Mouse (Mus musculus) MEL (cell line): ENCODE data around the gene Auts2. TPM values are rescaled to one million over a fixed set of nuclear protein-coding genes. Genes with fewer than 3 reads are reported as not detected.

Experiments used
- DNase-seq: peaks from one replicate; pipeline ENCODE4 v3.0.0; 2011; ENCODE audit warnings: low read depth, low spot score
- H3K27ac ChIP-seq: 2 replicates; pipeline ENCODE4 v1.5.1; 2012; ENCODE audit warnings: low read depth, mild to moderate bottlenecking, control low read depth, low read length, moderate library complexity; ENCODE audit not compliant: control insufficient read depth
- H3K27me3 ChIP-seq, 2 experiments: fragments of 150-350 bp in 1 of 2; sonication (generic) in 1 of 2; 2 replicates each; pipeline ENCODE4 v1.6.1; 2012; ENCODE audit warnings: low read length in 2 of 2, mild to moderate bottlenecking in 2 of 2, improper control_type of control experiment in 1 of 2, moderate library complexity in 1 of 2; ENCODE audit not compliant: insufficient read depth in 2 of 2, control insufficient read depth in 1 of 2
- H3K36me3 ChIP-seq, 2 experiments: 2 replicates each; pipeline ENCODE4 v1.6.1; 2012 to 2014; ENCODE audit warnings: low read length in 2 of 2, improper control_type of control experiment in 1 of 2, inconsistent platforms in 1 of 2, mild to moderate bottlenecking in 1 of 2; ENCODE audit not compliant: insufficient read depth in 2 of 2, control insufficient read depth in 1 of 2
- H3K4me1 ChIP-seq, 2 experiments: fragments of 150-350 bp in 1 of 2; sonication (generic) in 1 of 2; 2 replicates each; pipeline ENCODE4 v1.6.1; 2012; ENCODE audit warnings: low read length in 2 of 2, improper control_type of control experiment in 1 of 2, mild to moderate bottlenecking in 1 of 2; ENCODE audit not compliant: insufficient read depth in 2 of 2, control insufficient read depth in 1 of 2
- H3K4me3 ChIP-seq, 2 experiments: fragments of 150-350 bp in 1 of 2; sonication (generic) in 1 of 2; 2 replicates each; pipeline ENCODE4 v1.5.1; 2012; ENCODE audit warnings: low read depth in 2 of 2, low read length in 2 of 2, mild to moderate bottlenecking in 2 of 2, moderate library complexity in 2 of 2, control low read depth in 1 of 2, improper control_type of control experiment in 1 of 2; ENCODE audit not compliant: control insufficient read depth in 1 of 2, insufficient read depth in 1 of 2
- H3K79me2 ChIP-seq: 2 replicates; pipeline ENCODE4 v1.6.1; 2012; ENCODE audit warnings: mild to moderate bottlenecking, low read length, moderate library complexity; ENCODE audit not compliant: control insufficient read depth, poor library complexity, insufficient read depth
- H3K9ac ChIP-seq: 2 replicates; pipeline ENCODE4 v1.6.1; 2012; ENCODE audit warnings: low read depth, mild to moderate bottlenecking, control low read depth, low read length, moderate library complexity; ENCODE audit not compliant: control insufficient read depth, poor library complexity, severe bottlenecking
- H3K9me3 ChIP-seq: fragments of 150-350 bp; sonication (generic); replicated peaks from 2 replicates; pipeline ENCODE4 v1.6.1; 2012; ENCODE audit warnings: mild to moderate bottlenecking, low read length, improper control_type of control experiment, moderate library complexity; ENCODE audit not compliant: insufficient read depth
- BHLHE40 ChIP-seq: IDR thresholded peaks from 2 replicates; pipeline ENCODE4 v1.6.1; 2012; ENCODE audit warnings: low read depth, mild to moderate bottlenecking, inconsistent platforms, low read length, improper control_type of control experiment, borderline replicate concordance
- EP300 ChIP-seq, 2 experiments: IDR thresholded peaks; 2 replicates each; pipeline ENCODE4 v1.6.1; 2011; ENCODE audit warnings: improper control_type of control experiment in 2 of 2, low read length in 2 of 2, low read depth in 1 of 2, mild to moderate bottlenecking in 1 of 2
- ETS1 ChIP-seq: IDR thresholded peaks from 2 replicates; pipeline ENCODE4 v1.6.1; 2012; ENCODE audit warnings: low read depth, mild to moderate bottlenecking, inconsistent platforms, low read length, improper control_type of control experiment, moderate library complexity
- GATA1 ChIP-seq: IDR thresholded peaks from 2 replicates; pipeline ENCODE4 v1.6.1; 2011; ENCODE audit warnings: low read depth, low read length, improper control_type of control experiment
- KAT2A ChIP-seq: conservative IDR thresholded peaks from 2 replicates; pipeline ENCODE4 v1.6.1; 2012; ENCODE audit warnings: low read depth, low read length, improper control_type of control experiment, inconsistent platforms
- MAX ChIP-seq: IDR thresholded peaks from 2 replicates; pipeline ENCODE4 v1.6.1; 2011; ENCODE audit warnings: low read length, improper control_type of control experiment
- MAZ ChIP-seq: IDR thresholded peaks from 2 replicates; pipeline ENCODE4 v1.6.1; 2012; ENCODE audit warnings: low read depth, mild to moderate bottlenecking, inconsistent platforms, low read length, improper control_type of control experiment
- MEF2A ChIP-seq: IDR thresholded peaks from 2 replicates; pipeline ENCODE4 v1.6.1; 2014; ENCODE audit warnings: low read depth, mild to moderate bottlenecking, inconsistent platforms, low read length, improper control_type of control experiment; ENCODE audit not compliant: poor library complexity, insufficient replicate concordance, severe bottlenecking; ENCODE audit errors: extremely low read depth
- MYB ChIP-seq: IDR thresholded peaks from 2 replicates; pipeline ENCODE4 v1.6.1; 2011; ENCODE audit warnings: mild to moderate bottlenecking, low read depth, low read length, improper control_type of control experiment
- NELFE ChIP-seq: IDR thresholded peaks from 2 replicates; pipeline ENCODE4 v1.6.1; 2011; ENCODE audit warnings: low read depth, low read length, improper control_type of control experiment
- POLR2A ChIP-seq, 2 experiments: IDR thresholded peaks; 2 replicates each; pipeline ENCODE4 v1.6.1; 2011 to 2012; ENCODE audit warnings: low read length in 2 of 2, mild to moderate bottlenecking in 2 of 2, control low read depth in 1 of 2, improper control_type of control experiment in 1 of 2, low read depth in 1 of 2, moderate library complexity in 1 of 2; ENCODE audit not compliant: control insufficient read depth in 1 of 2, insufficient read depth in 1 of 2, poor library complexity in 1 of 2
- POLR2AphosphoS5 ChIP-seq: IDR thresholded peaks from 2 replicates; pipeline ENCODE4 v1.6.1; 2012; ENCODE audit warnings: low read depth, borderline replicate concordance, mild to moderate bottlenecking, inconsistent platforms, low read length, moderate library complexity, mixed read lengths
- SIN3A ChIP-seq: IDR thresholded peaks from 2 replicates; pipeline ENCODE4 v1.6.1; 2012; ENCODE audit warnings: low read length, improper control_type of control experiment, inconsistent platforms
- TCF12 ChIP-seq: IDR thresholded peaks from 2 replicates; pipeline ENCODE4 v1.6.1; 2014; ENCODE audit warnings: low read depth, mild to moderate bottlenecking, inconsistent platforms, low read length, improper control_type of control experiment, moderate library complexity
- USF1 ChIP-seq: IDR thresholded peaks from 2 replicates; pipeline ENCODE4 v1.6.1; 2014; ENCODE audit warnings: low read depth, mild to moderate bottlenecking, inconsistent platforms, low read length, improper control_type of control experiment, moderate library complexity
- ZNF384 ChIP-seq: IDR thresholded peaks from 2 replicates; pipeline ENCODE4 v1.6.1; 2012; ENCODE audit warnings: low read depth, mild to moderate bottlenecking, inconsistent platforms, low read length, improper control_type of control experiment
- polyA plus RNA-seq, 2 experiments: library from polyadenylated mRNA; stranded (reverse) in 1 of 2; unstranded in 1 of 2; fragments of >175 nt in 1 of 2; fragments of >200 nt in 1 of 2; gene quantifications; 2 replicates each; pipeline versions ENCODE4 v1.2.1 to v1.2.4; 2012; ENCODE audit warnings: low replicate concordance in 2 of 2, low read depth in 1 of 2; ENCODE audit not compliant: insufficient read length in 2 of 2, insufficient read depth in 1 of 2, missing spikeins in 1 of 2
- total RNA-seq: library from RNA; depleted of rRNA; stranded (reverse); fragments of 300-350 nt; gene quantifications from 2 replicates; pipeline ENCODE4 v1.2.3, GENCODE M21; 2012

Gene Auts2
- total and polyA plus RNA-seq, 3 experiments, result not detected

DNA sequence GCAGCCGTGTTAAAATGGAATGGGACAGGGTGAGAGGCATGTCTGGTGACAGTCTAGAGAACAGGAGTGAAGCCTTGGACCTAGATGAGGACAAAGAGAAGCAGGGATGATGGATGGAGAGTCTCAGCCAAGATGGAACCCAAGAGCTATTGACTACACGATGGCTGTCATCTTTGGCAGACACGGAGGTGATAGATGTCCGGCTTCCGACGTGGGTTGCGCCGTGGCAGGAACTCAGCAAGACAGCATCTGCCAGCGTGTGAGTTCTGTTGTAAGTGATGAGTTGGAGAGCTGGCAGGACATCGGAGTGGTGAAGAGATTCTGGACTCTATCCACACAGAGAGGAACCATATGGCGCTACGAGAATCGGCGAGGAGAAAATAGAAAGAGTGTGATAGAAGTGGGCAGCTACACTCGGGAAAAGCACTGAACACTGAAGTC, 723.9 kb downstream of the Auts2 start:
- DNase-seq, result no peak
- H3K36me3 ChIP-seq, result no peaks in the 10 kb centered on the region
- no peak overlapping the region for H3K4me3 ChIP-seq
- H3K27ac ChIP-seq, result no peak overlapping the region
- H3K4me1 ChIP-seq, result peaks cover 2 to 7% of the 10 kb centered on the region in 2 experiments; a peak in 2 of 4 replicates
- no peak for TF ChIP-seq POLR2AphosphoS5
- no peak for TF ChIP-seq USF1
- TF ChIP-seq KAT2A, result no peak
- no peak for TF ChIP-seq BHLHE40
- no peak for TF ChIP-seq MAX
- no peaks in the 10 kb centered on the region for H3K9me3 ChIP-seq
- no peak overlapping the region for H3K9ac ChIP-seq
- no peaks in the 10 kb centered on the region for H3K27me3 ChIP-seq
- H3K79me2 ChIP-seq, result no peaks in the 10 kb centered on the region

DNA sequence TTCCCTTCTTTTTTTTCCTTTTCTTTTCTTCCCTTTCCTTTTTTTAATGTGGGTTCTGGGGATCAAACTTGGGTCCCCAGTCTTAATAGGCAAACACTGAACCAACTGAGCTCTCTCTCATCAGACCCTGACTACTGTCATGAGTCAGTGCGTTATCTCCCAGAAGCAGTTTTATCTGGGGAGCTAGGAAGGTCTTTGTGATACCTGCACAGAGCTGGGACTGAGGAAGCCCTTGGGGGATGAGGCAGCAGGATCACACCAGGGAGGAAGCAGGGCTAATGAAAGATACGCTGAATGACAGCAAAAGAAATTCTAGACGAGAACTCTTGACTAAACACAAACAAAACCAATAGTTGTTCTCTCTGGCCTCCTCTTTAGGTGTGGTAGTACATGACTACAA, 727.6 kb downstream of the Auts2 start:
- peaks cover 7 to 20% of the 10 kb centered on the region in 2 experiments; a peak in 3 of 4 replicates for H3K4me1 ChIP-seq
- H3K4me3 ChIP-seq, result no peak overlapping the region
- TF ChIP-seq MAZ (no peak), ETS1 (peak; percentile 43), EP300 (IDR thresholded peaks at IDR 0.05; ENCODE audit: low read depth in 1 of 2, low read length in 2 of 2) (peak in 1 of 2 experiments; percentile 62; a peak in 2 of 4 replicates), GATA1 (peak; percentile 47), TCF12 (peak; percentile 35; the same call in 1 of the 2 replicates), MEF2A (no peak)
- H3K79me2 ChIP-seq, result no peaks in the 10 kb centered on the region
- H3K27ac ChIP-seq, result peak overlapping the region; percentile 89
- H3K27me3 ChIP-seq, result no peaks in the 10 kb centered on the region
- no peak overlapping the region for H3K9ac ChIP-seq
- no peaks in the 10 kb centered on the region for H3K9me3 ChIP-seq
- peaks cover 0 to 5% of the 10 kb centered on the region in 2 experiments; a peak in 2 of 4 replicates for H3K36me3 ChIP-seq
- DNase-seq, result peak; percentile 50

DNA sequence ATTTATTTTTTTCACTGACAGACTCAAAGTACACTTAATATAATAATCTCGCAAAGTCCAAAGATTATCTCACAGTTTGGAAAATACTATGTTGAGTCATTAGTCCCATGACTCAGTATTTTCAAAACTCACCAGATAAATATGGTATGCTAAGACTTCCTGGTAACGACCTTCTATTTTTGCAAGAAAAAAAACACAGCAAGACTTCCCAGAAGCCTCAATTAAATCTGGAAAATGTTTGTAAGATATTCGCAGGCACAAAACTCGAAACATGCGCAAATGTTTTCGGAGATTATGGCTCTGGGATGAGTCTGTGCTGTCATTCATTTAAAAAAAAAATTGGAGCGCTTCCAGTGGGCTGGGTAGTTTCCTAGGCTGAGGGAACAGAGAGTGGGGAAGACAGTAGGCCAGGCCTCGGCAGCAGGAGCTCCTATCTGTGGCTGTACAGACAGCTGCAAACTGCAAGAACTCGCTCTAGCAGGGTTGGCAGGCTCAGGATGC, 728.6 kb downstream of the Auts2 start:
- H3K9me3 ChIP-seq, result no peaks in the 10 kb centered on the region
- no peaks in the 10 kb centered on the region for H3K27me3 ChIP-seq
- peaks cover 0 to 5% of the 10 kb centered on the region in 2 experiments; a peak in 2 of 4 replicates for H3K36me3 ChIP-seq
- TF ChIP-seq EP300 (IDR thresholded peaks at IDR 0.05; ENCODE audit: low read depth in 1 of 2, low read length in 2 of 2) (peak in 1 of 2 experiments; percentile 27; a peak in 1 of 4 replicates), POLR2AphosphoS5 (no peak), POLR2A (IDR thresholded peaks at IDR 0.05; ENCODE audit: control insufficient read depth in 1 of 2, insufficient read depth in 1 of 2, low read depth in 1 of 2, low read length in 2 of 2, poor library complexity in 1 of 2) (no peak), NELFE (no peak), ZNF384 (peak; percentile 84), ETS1 (peak; percentile 27), SIN3A (peak; percentile 70), GATA1 (no peak), MYB (no peak)
- TF ChIP-seq, all 39 proteins: peak for 4
- Histone ChIP-seq H3K27ac (peak overlapping the region; percentile 89), H3K79me2 (no peaks in the 10 kb centered on the region), H3K4me3 (peak overlapping the region in 1 of 2 experiments; percentile 38; a peak in 2 of 4 replicates), H3K9ac (peak overlapping the region; percentile 30; the same call in 1 of the 2 replicates), H3K4me1 (peaks cover 7 to 20% of the 10 kb centered on the region in 2 experiments; a peak in 3 of 4 replicates)
- peak; percentile 74 for DNase-seq
